Mouse (Mus musculus) stomach, postnatal 0 days (tissue): Measurements from ENCODE around the gene Ppig.

Source experiments
- CTCF ChIP-seq: IDR thresholded peaks from 2 replicates; pipeline ENCODE4 v1.5.1; 2016; ENCODE audit warnings: antibody characterized with exemption, low read depth, mild to moderate bottlenecking, moderate library complexity
- EP300 ChIP-seq: optimal IDR thresholded peaks from 2 replicates; pipeline ENCODE3; 2016; ENCODE audit warnings: antibody characterized with exemption

DNA sequence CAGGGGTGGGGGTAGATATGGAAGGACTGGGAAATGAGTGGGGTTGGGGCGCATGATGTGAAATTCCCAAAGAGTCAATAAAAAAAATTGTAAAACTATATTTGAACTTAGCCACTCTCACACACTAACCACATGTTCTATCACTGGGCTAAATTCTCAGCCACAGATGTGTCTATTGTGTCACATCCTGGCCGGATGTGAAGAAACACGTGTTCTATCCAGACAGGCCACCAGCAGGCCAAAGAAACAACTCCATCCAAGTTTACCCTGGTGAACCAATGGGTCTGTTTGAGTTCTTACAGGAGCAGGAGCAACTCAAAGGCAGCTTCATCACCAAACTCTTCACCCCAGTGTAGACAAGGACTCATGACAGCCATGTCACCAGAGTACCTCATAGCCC, 5.9 kb upstream of the Ppig start:
- TF ChIP-seq CTCF = no peak
- TF ChIP-seq EP300 = no peak
